Mouse (Mus musculus) spleen, adult 2 months (tissue): ENCODE data around the gene Adgrv1.

Source experiments
- CTCF ChIP-seq: fragments of 200-500 bp; IDR thresholded peaks from 2 replicates; pipeline ENCODE4 v1.5.1; 2011; ENCODE audit warnings: mild to moderate bottlenecking, inconsistent platforms; ENCODE audit not compliant: insufficient read depth, insufficient read length, insufficient replicate concordance; ENCODE audit errors: extremely low read depth
- POLR2A ChIP-seq: fragments of 200-500 bp; IDR thresholded peaks from 2 replicates; pipeline ENCODE4 v1.6.1; 2011; ENCODE audit warnings: low read depth, low read length, inconsistent platforms

- TF ChIP-seq CTCF (no peak), POLR2A (no peak)
Observed at GRCm38 (mm10) chr13:81664331-81664698, 31.4 kb upstream of the Adgrv1 start.
